Mouse (Mus musculus): Measurements from ENCODE around the gene Maml3. TPM values are rescaled to one million over a fixed set of nuclear protein-coding genes. Genes with fewer than 3 reads are reported as not detected.

Maml3 gene
- total RNA-seq, 2 experiments from 2014 or later: 7.0 to 9.0 TPM

- DNase-seq (ENCODE audit: low spot score in 2 of 2): no peak
Observed at GRCm38 (mm10) chr3:51719373-51719772, 385.5 kb downstream of the Maml3 start.

- DNase-seq (ENCODE audit: low spot score in 2 of 2): no peak
Observed at GRCm38 (mm10) chr3:51717909-51718308, 387.0 kb downstream of the Maml3 start.

- DNase-seq (ENCODE audit: low spot score in 2 of 2): no peak
Observed at GRCm38 (mm10) chr3:51717455-51717854, 387.4 kb downstream of the Maml3 start.

- DNase-seq (ENCODE audit: low spot score in 2 of 2): no peak
Observed at GRCm38 (mm10) chr3:51714469-51714868, 390.4 kb downstream of the Maml3 start.

- DNase-seq (ENCODE audit: low spot score in 2 of 2): no peak
Observed at GRCm38 (mm10) chr3:51713233-51713632, 391.6 kb downstream of the Maml3 start.

- DNase-seq (ENCODE audit: low spot score in 2 of 2): no peak
Observed at GRCm38 (mm10) chr3:51712382-51712781, 392.5 kb downstream of the Maml3 start.

- DNase-seq (ENCODE audit: low spot score in 2 of 2): peak; percentile 70 to 80
Observed at GRCm38 (mm10) chr3:51708746-51709411, 396.0 kb downstream of the Maml3 start.

- no peak for DNase-seq (ENCODE audit: low spot score in 2 of 2)
Observed at GRCm38 (mm10) chr3:51708375-51708745, 396.5 kb downstream of the Maml3 start.

GRCm38 (mm10) chr3:51705220-51705619, 399.7 kb downstream of the Maml3 start:
- no peak for DNase-seq (ENCODE audit: low spot score in 2 of 2)

- DNase-seq (ENCODE audit: low spot score in 2 of 2): no peak
Observed at GRCm38 (mm10) chr3:51703478-51703877, 401.4 kb downstream of the Maml3 start.

- no peak for DNase-seq (ENCODE audit: low spot score in 2 of 2)
Observed at GRCm38 (mm10) chr3:51702701-51703286, 402.1 kb downstream of the Maml3 start.

GRCm38 (mm10) chr3:51701950-51702349, 402.9 kb downstream of the Maml3 start:
- DNase-seq (ENCODE audit: low spot score in 2 of 2): peak in 1 of 2 experiments; percentile 5

- peak; percentile 68 to 70 for DNase-seq (ENCODE audit: low spot score in 2 of 2)
Observed at GRCm38 (mm10) chr3:51701281-51701751, 403.6 kb downstream of the Maml3 start.

- peak in 1 of 2 experiments; percentile 18 for DNase-seq (ENCODE audit: low spot score in 2 of 2)
Observed at GRCm38 (mm10) chr3:51700731-51701280, 404.1 kb downstream of the Maml3 start.

- DNase-seq (ENCODE audit: low spot score in 2 of 2): no peak
Observed at GRCm38 (mm10) chr3:51700123-51700522, 404.8 kb downstream of the Maml3 start.

- DNase-seq (ENCODE audit: low spot score in 2 of 2): no peak
Observed at GRCm38 (mm10) chr3:51697931-51698330, 406.9 kb downstream of the Maml3 start.

- DNase-seq (ENCODE audit: low spot score in 2 of 2): no peak
Observed at GRCm38 (mm10) chr3:51695713-51696112, 409.2 kb downstream of the Maml3 start.

- DNase-seq (ENCODE audit: low spot score in 2 of 2): no peak
Observed at GRCm38 (mm10) chr3:51694576-51694975, 410.3 kb downstream of the Maml3 start.

- no peak for DNase-seq (ENCODE audit: low spot score in 2 of 2)
Observed at GRCm38 (mm10) chr3:51693196-51693595, 411.7 kb downstream of the Maml3 start.

GRCm38 (mm10) chr3:51688725-51689124, 416.2 kb downstream of the Maml3 start:
- no peak for DNase-seq (ENCODE audit: low spot score in 2 of 2)

- DNase-seq (ENCODE audit: low spot score in 2 of 2): no peak
Observed at GRCm38 (mm10) chr3:51686791-51687190, 418.1 kb downstream of the Maml3 start.

- no peak for DNase-seq (ENCODE audit: low spot score in 2 of 2)
Observed at GRCm38 (mm10) chr3:51686316-51686715, 418.6 kb downstream of the Maml3 start.

- no peak for DNase-seq (ENCODE audit: low spot score in 2 of 2)
Observed at GRCm38 (mm10) chr3:51685539-51685938, 419.3 kb downstream of the Maml3 start.
